Mouse (Mus musculus): ENCODE results near the gene Mfsd14a. TPM values are rescaled to one million over a fixed set of nuclear protein-coding genes. Genes with fewer than 3 reads are reported as not detected.
A peak's percentile ranks its signal among the peaks of the same experiment; 100 is the strongest.
"Not testable (repeated sequence)": the region's sequence is repeated elsewhere in the genome, so short reads cannot be mapped to it uniquely, and the experiment has no call there.

The Mfsd14a gene
- polyA plus RNA-seq, 1 experiment from 2014 or later: 72.8 TPM

- ATAC-seq (ENCODE audit: low FRiP score); H3K4me2 ChIP-seq (replicated peaks); H3K4me3 ChIP-seq; H3K27me3 ChIP-seq; H3K9ac ChIP-seq; H3K9me3 ChIP-seq (replicated peaks); H3K36me3 ChIP-seq; H3K27ac ChIP-seq: not testable (repeated sequence)
- peaks cover 19% of the 10 kb centered on the region for H3K4me1 ChIP-seq
- 93% methylated on average over 9 of the region's 9 CpGs for WGBS
These were observed 1.8 kb upstream of the Mfsd14a start for GRCm38 (mm10) chr3:116664281-116664680.

GRCm38 (mm10) chr3:116661870-116662414, 535 bp downstream of the Mfsd14a start:
- H3K9me3 ChIP-seq (replicated peaks): no peaks in the 10 kb centered on the region
- ATAC-seq (ENCODE audit: low FRiP score): peak; percentile 90
- peak overlapping the region; percentile 98 for H3K4me3 ChIP-seq
- peaks cover 31% of the 10 kb centered on the region for H3K4me1 ChIP-seq
- H3K9ac ChIP-seq: peak overlapping the region; percentile 98
- H3K27ac ChIP-seq: peak overlapping the region; percentile 96
- H3K36me3 ChIP-seq: no peaks in the 10 kb centered on the region
- H3K4me2 ChIP-seq (replicated peaks): peak overlapping the region; percentile 63
- no peaks in the 10 kb centered on the region for H3K27me3 ChIP-seq
- WGBS: under 1% methylated on average over 54 of the region's 68 CpGs

GRCm38 (mm10) chr3:116661288-116661869, 1.1 kb downstream of the Mfsd14a start:
- H3K27ac ChIP-seq: peak overlapping the region; percentile 96
- H3K9ac ChIP-seq: peak overlapping the region; percentile 98
- peak overlapping the region; percentile 63 for H3K4me2 ChIP-seq (replicated peaks)
- 9% methylated on average over 16 of the region's 16 CpGs for WGBS
- no peaks in the 10 kb centered on the region for H3K9me3 ChIP-seq (replicated peaks)
- peaks cover 31% of the 10 kb centered on the region for H3K4me1 ChIP-seq
- ATAC-seq (ENCODE audit: low FRiP score): peak; percentile 0; the same call in 1 of the 2 replicates
- H3K4me3 ChIP-seq: peak overlapping the region; percentile 98
- H3K36me3 ChIP-seq: no peaks in the 10 kb centered on the region
- H3K27me3 ChIP-seq: no peaks in the 10 kb centered on the region

- Histone ChIP-seq H3K9me3 (replicated peaks) (no peaks in the 10 kb centered on the region), H3K27me3 (no peaks in the 10 kb centered on the region), H3K4me2 (replicated peaks) (no peak overlapping the region), H3K4me3 (no peak overlapping the region), H3K36me3 (no peaks in the 10 kb centered on the region), H3K27ac (no peak overlapping the region), H3K4me1 (peaks cover 31% of the 10 kb centered on the region), H3K9ac (no peak overlapping the region)
- WGBS: 86% methylated on average over 13 of the region's 13 CpGs
- ATAC-seq (ENCODE audit: low FRiP score): no peak
These were observed 2.5 kb downstream of the Mfsd14a start for GRCm38 (mm10) chr3:116659856-116660430.

- ATAC-seq (ENCODE audit: low FRiP score): no peak
- H3K4me2 ChIP-seq (replicated peaks): no peak overlapping the region
- peaks cover 31% of the 10 kb centered on the region for H3K4me1 ChIP-seq
- H3K36me3 ChIP-seq: no peaks in the 10 kb centered on the region
- no peak overlapping the region for H3K4me3 ChIP-seq
- no peak overlapping the region for H3K27ac ChIP-seq
- H3K27me3 ChIP-seq: no peaks in the 10 kb centered on the region
- 85% methylated on average over 15 of the region's 15 CpGs for WGBS
- H3K9ac ChIP-seq: no peak overlapping the region
- no peaks in the 10 kb centered on the region for H3K9me3 ChIP-seq (replicated peaks)
These were observed 3.4 kb downstream of the Mfsd14a start for GRCm38 (mm10) chr3:116658928-116659565.

- Histone ChIP-seq H3K9me3 (replicated peaks) (no peaks in the 10 kb centered on the region), H3K36me3 (no peaks in the 10 kb centered on the region), H3K4me1 (peaks cover 37% of the 10 kb centered on the region), H3K27ac (no peak overlapping the region), H3K4me3 (no peak overlapping the region), H3K9ac (no peak overlapping the region), H3K27me3 (no peaks in the 10 kb centered on the region), H3K4me2 (replicated peaks) (no peak overlapping the region)
- 84% methylated on average over 7 of the region's 7 CpGs for WGBS
- no peak for ATAC-seq (ENCODE audit: low FRiP score)
These were observed 6.1 kb downstream of the Mfsd14a start for GRCm38 (mm10) chr3:116656184-116656965.

- H3K9me3 ChIP-seq (replicated peaks); H3K27me3 ChIP-seq; ATAC-seq (ENCODE audit: low FRiP score); H3K4me2 ChIP-seq (replicated peaks); H3K4me3 ChIP-seq; H3K9ac ChIP-seq; H3K36me3 ChIP-seq; H3K27ac ChIP-seq: not testable (repeated sequence)
- 95% methylated on average over 11 of the region's 11 CpGs for WGBS
- H3K4me1 ChIP-seq: peaks cover 19% of the 10 kb centered on the region; the same call in 1 of the 2 replicates
These were observed 8.4 kb downstream of the Mfsd14a start for GRCm38 (mm10) chr3:116654051-116654450.

- H3K36me3 ChIP-seq: 0 out of 2 replicates have a peak, but pooled peaks cover 4% of the 10 kb centered on the region
- no peak overlapping the region for H3K4me2 ChIP-seq (replicated peaks)
- H3K4me3 ChIP-seq: no peak overlapping the region
- ATAC-seq (ENCODE audit: low FRiP score): no peak
- H3K4me1 ChIP-seq: peaks cover 14% of the 10 kb centered on the region; the same call in 1 of the 2 replicates
- 86% methylated on average over 5 of the region's 5 CpGs for WGBS
- H3K9me3 ChIP-seq (replicated peaks): no peaks in the 10 kb centered on the region
- no peaks in the 10 kb centered on the region for H3K27me3 ChIP-seq
- H3K9ac ChIP-seq: no peak overlapping the region
- no peak overlapping the region for H3K27ac ChIP-seq
These were observed 9.1 kb downstream of the Mfsd14a start for GRCm38 (mm10) chr3:116653278-116653945.

GRCm38 (mm10) chr3:116652033-116652446, 10.4 kb downstream of the Mfsd14a start:
- ATAC-seq (ENCODE audit: low FRiP score): no peak

GRCm38 (mm10) chr3:116650698-116651097, 11.8 kb downstream of the Mfsd14a start:
- ATAC-seq (ENCODE audit: low FRiP score): no peak
- whole genome bisulfite sequencing: 97% methylated on average over 9 of the region's 9 CpGs
- Histone ChIP-seq H3K9me3 (replicated peaks) (no peaks in the 10 kb centered on the region), H3K9ac (no peak overlapping the region), H3K4me3 (no peak overlapping the region), H3K4me1 (0 out of 2 replicates have a peak, but pooled peaks cover 9% of the 10 kb centered on the region), H3K4me2 (replicated peaks) (no peak overlapping the region), H3K27me3 (no peaks in the 10 kb centered on the region), H3K27ac (no peak overlapping the region), H3K36me3 (peaks cover 12% of the 10 kb centered on the region)

More at GRCm38 (mm10) chr3:116652033-116652446, 10.4 kb downstream of the Mfsd14a start:
- H3K9ac ChIP-seq: no peak overlapping the region
- 76% methylated on average over 3 of the region's 3 CpGs for WGBS
- H3K4me1 ChIP-seq: 0 out of 2 replicates have a peak, but pooled peaks cover 9% of the 10 kb centered on the region
- H3K9me3 ChIP-seq (replicated peaks): no peaks in the 10 kb centered on the region
- H3K27me3 ChIP-seq: no peaks in the 10 kb centered on the region
- H3K27ac ChIP-seq: no peak overlapping the region
- no peak overlapping the region for H3K4me2 ChIP-seq (replicated peaks)
- 0 out of 2 replicates have a peak, but pooled peaks cover 5% of the 10 kb centered on the region for H3K36me3 ChIP-seq
- H3K4me3 ChIP-seq: no peak overlapping the region

- no peak overlapping the region for H3K4me3 ChIP-seq
- 93% methylated on average over 7 of the region's 7 CpGs for WGBS
- ATAC-seq (ENCODE audit: low FRiP score): no peak
- no peaks in the 10 kb centered on the region for H3K9me3 ChIP-seq (replicated peaks)
- no peak overlapping the region for H3K9ac ChIP-seq
- H3K4me1 ChIP-seq: 0 out of 2 replicates have a peak, but pooled peaks cover 7% of the 10 kb centered on the region
- no peak overlapping the region for H3K27ac ChIP-seq
- peaks cover 27% of the 10 kb centered on the region for H3K36me3 ChIP-seq
- H3K27me3 ChIP-seq: no peaks in the 10 kb centered on the region
- no peak overlapping the region for H3K4me2 ChIP-seq (replicated peaks)
These were observed 13.7 kb downstream of the Mfsd14a start for GRCm38 (mm10) chr3:116648805-116649204.

Measured in hindbrain, embryonic 12.5 days (tissue).